Mouse (Mus musculus): ENCODE results near the gene Slc38a8. TPM values are rescaled to one million over a fixed set of nuclear protein-coding genes. Genes with fewer than 3 reads are reported as not detected.

The Slc38a8 gene
- total and polyA plus RNA-seq, 3 experiments, result not detected

DNA sequence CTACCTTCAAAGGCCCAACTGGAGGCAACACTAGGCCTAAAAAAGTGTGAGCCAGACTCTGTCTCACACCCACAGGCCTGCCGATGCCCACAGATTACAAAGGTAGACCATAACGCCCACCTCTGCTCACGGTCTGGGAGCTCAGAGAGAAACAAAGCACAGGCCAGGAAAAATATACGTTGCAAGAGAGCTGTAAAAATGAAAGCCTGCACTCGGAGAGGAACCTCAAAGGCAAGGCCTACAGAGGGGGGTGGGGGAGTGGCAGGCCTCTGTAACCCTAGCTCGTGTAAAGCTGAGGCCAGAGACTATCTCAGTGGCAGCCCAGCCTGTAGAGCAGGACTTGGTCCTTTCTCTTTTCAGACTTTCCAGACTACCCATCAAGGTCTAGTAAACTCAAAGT, 43.7 kb upstream of the Slc38a8 start:
- no peak for DNase-seq (ENCODE audit: low read depth, low spot score)
- no peaks in the 10 kb centered on the region for H3K9me3 ChIP-seq (replicated peaks; ENCODE audit: insufficient read depth, low read length)
- peaks cover 10% of the 10 kb centered on the region for H3K79me2 ChIP-seq (ENCODE audit: control insufficient read depth, insufficient read depth, low read length, poor library complexity)
- H3K27ac ChIP-seq (ENCODE audit: control insufficient read depth, low read depth, low read length), result no peak overlapping the region
- no peak overlapping the region for H3K4me3 ChIP-seq (ENCODE audit: control insufficient read depth in 1 of 2, insufficient read depth in 1 of 2, low read depth in 2 of 2, low read length in 2 of 2)
- peaks cover 0 to 17% of the 10 kb centered on the region in 2 experiments; a peak in 2 of 4 replicates for H3K36me3 ChIP-seq (ENCODE audit: control insufficient read depth in 1 of 2, insufficient read depth in 2 of 2, low read length in 2 of 2)
- no peaks in the 10 kb centered on the region for H3K27me3 ChIP-seq (ENCODE audit: control insufficient read depth in 1 of 2, insufficient read depth in 2 of 2, low read length in 2 of 2)
- no peak for TF ChIP-seq RAD21 (IDR thresholded peaks at IDR 0.05; ENCODE audit: low read depth, low read length)
- no peak for TF ChIP-seq MYC (IDR thresholded peaks at IDR 0.05; ENCODE audit: low read depth, low read length)
- TF ChIP-seq JUND (IDR thresholded peaks at IDR 0.05; ENCODE audit: low read depth, low read length), result no peak
- TF ChIP-seq TCF12 (IDR thresholded peaks at IDR 0.05; ENCODE audit: low read depth, low read length), result no peak
- TF ChIP-seq ZMIZ1 (IDR thresholded peaks at IDR 0.05; ENCODE audit: low read depth, low read length), result no peak
- no peak overlapping the region for H3K9ac ChIP-seq (ENCODE audit: control insufficient read depth, low read depth, low read length, poor library complexity, severe bottlenecking)
- no peaks in the 10 kb centered on the region for H3K4me1 ChIP-seq (ENCODE audit: control insufficient read depth in 1 of 2, insufficient read depth in 2 of 2, low read length in 2 of 2)

DNA sequence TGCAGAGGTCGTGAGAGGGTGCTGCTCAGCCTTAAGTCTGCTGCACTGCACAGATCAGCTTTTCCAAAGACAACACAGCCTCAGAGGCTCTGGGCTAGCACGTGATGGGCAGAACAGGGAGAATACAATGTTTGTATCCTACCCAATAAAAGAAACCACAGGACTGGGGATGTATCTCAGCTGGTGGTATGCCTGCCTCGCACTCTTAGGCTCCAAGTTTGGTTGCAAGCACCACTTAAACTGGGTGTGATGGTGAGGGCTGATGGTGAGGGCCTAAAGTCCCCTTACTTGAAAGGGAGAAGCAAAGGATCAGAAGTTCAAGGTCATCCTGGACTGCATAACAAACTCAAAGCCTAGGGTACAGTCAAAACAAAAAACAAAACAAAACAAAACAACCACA, 43.1 kb upstream of the Slc38a8 start:
- Histone ChIP-seq H3K9me3 (replicated peaks; ENCODE audit: insufficient read depth, low read length) (no peaks in the 10 kb centered on the region), H3K27me3 (ENCODE audit: control insufficient read depth in 1 of 2, insufficient read depth in 2 of 2, low read length in 2 of 2) (no peaks in the 10 kb centered on the region), H3K79me2 (ENCODE audit: control insufficient read depth, insufficient read depth, low read length, poor library complexity) (peaks cover 6% of the 10 kb centered on the region), H3K4me1 (ENCODE audit: control insufficient read depth in 1 of 2, insufficient read depth in 2 of 2, low read length in 2 of 2) (no peaks in the 10 kb centered on the region), H3K4me3 (ENCODE audit: control insufficient read depth in 1 of 2, insufficient read depth in 1 of 2, low read depth in 2 of 2, low read length in 2 of 2) (no peak overlapping the region), H3K36me3 (ENCODE audit: control insufficient read depth in 1 of 2, insufficient read depth in 2 of 2, low read length in 2 of 2) (peaks cover 0 to 18% of the 10 kb centered on the region in 2 experiments; a peak in 2 of 4 replicates), H3K9ac (ENCODE audit: control insufficient read depth, low read depth, low read length, poor library complexity, severe bottlenecking) (no peak overlapping the region), H3K27ac (ENCODE audit: control insufficient read depth, low read depth, low read length) (no peak overlapping the region)
- TF ChIP-seq ELF1 (IDR thresholded peaks at IDR 0.05; ENCODE audit: low read depth, low read length), result no peak
- no peak for TF ChIP-seq MAFK (IDR thresholded peaks at IDR 0.05; ENCODE audit: borderline replicate concordance, low read depth, low read length)
- TF ChIP-seq SMC3 (IDR thresholded peaks at IDR 0.05; ENCODE audit: low read depth, low read length), result no peak
- TF ChIP-seq NRF1 (IDR thresholded peaks at IDR 0.05; ENCODE audit: insufficient read depth, low read depth, low read length, poor library complexity, severe bottlenecking), result no peak
- TF ChIP-seq ZKSCAN1 (IDR thresholded peaks at IDR 0.05; ENCODE audit: low read depth, low read length), result no peak
- DNase-seq (ENCODE audit: low read depth, low spot score), result no peak

DNA sequence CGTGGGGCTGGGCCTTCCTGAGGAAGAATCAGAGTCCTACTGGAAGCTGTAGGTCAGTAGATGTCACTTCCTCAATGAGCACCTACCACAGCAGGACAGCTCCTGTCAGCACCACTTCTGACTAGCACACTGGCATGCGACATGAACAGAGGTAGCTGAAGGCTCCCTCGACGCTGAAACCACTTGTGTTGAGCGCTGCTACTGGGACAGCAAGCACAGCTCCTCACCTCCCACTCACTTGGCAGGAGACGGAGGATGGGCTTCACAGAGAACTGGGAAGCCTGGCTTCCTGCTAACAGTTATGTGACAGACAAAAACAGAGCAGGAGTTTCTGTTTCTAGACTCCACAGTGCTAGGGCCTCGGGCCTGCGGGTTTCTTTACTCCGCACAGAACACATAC, 30.5 kb upstream of the Slc38a8 start:
- Histone ChIP-seq H3K27ac (ENCODE audit: control insufficient read depth, low read depth, low read length) (no peak overlapping the region), H3K79me2 (ENCODE audit: control insufficient read depth, insufficient read depth, low read length, poor library complexity) (no peaks in the 10 kb centered on the region), H3K4me1 (ENCODE audit: control insufficient read depth in 1 of 2, insufficient read depth in 2 of 2, low read length in 2 of 2) (no peaks in the 10 kb centered on the region), H3K9me3 (replicated peaks; ENCODE audit: insufficient read depth, low read length) (no peaks in the 10 kb centered on the region), H3K4me3 (ENCODE audit: control insufficient read depth in 1 of 2, insufficient read depth in 1 of 2, low read depth in 2 of 2, low read length in 2 of 2) (no peak overlapping the region), H3K27me3 (ENCODE audit: control insufficient read depth in 1 of 2, insufficient read depth in 2 of 2, low read length in 2 of 2) (no peaks in the 10 kb centered on the region), H3K9ac (ENCODE audit: control insufficient read depth, low read depth, low read length, poor library complexity, severe bottlenecking) (no peak overlapping the region), H3K36me3 (ENCODE audit: control insufficient read depth in 1 of 2, insufficient read depth in 2 of 2, low read length in 2 of 2) (peaks cover 0 to 4% of the 10 kb centered on the region in 2 experiments; a peak in 2 of 4 replicates)
- no peak for DNase-seq (ENCODE audit: low read depth, low spot score)
- no peak for TF ChIP-seq UBTF (IDR thresholded peaks at IDR 0.05; ENCODE audit: borderline replicate concordance, insufficient read depth, low read depth, low read length)
- TF ChIP-seq MEF2A (IDR thresholded peaks at IDR 0.05; ENCODE audit: extremely low read depth, insufficient replicate concordance, low read depth, low read length, poor library complexity, severe bottlenecking), result no peak
- TF ChIP-seq CHD1 (IDR thresholded peaks at IDR 0.05; ENCODE audit: low read depth, low read length), result no peak
- no peak for TF ChIP-seq BHLHE40 (IDR thresholded peaks at IDR 0.05; ENCODE audit: borderline replicate concordance, low read depth, low read length)
- TF ChIP-seq TAL1 (IDR thresholded peaks at IDR 0.05; ENCODE audit: low read length), result no peak
- TF ChIP-seq MAZ (IDR thresholded peaks at IDR 0.05; ENCODE audit: low read depth, low read length), result no peak
